Mouse (Mus musculus): ENCODE data around the gene Slc10a6. TPM values are rescaled to one million over a fixed set of nuclear protein-coding genes. Genes with fewer than 3 reads are reported as not detected.

Gene Slc10a6
- polyA plus RNA-seq, 1 experiment = 1.1 TPM

GRCm38 (mm10) chr5:103620301-103620973, 8.8 kb downstream of the Slc10a6 start:
- Histone ChIP-seq H3K27me3 (ENCODE audit: control insufficient read depth, insufficient read depth, low read length) (no peaks in the 10 kb centered on the region), H3K4me1 (ENCODE audit: control insufficient read depth, insufficient read depth, insufficient read length, low read length) (no peaks in the 10 kb centered on the region; the same call in 1 of the 2 replicates), H3K36me3 (ENCODE audit: control insufficient read depth, insufficient read depth, low read length) (no peaks in the 10 kb centered on the region), H3K27ac (ENCODE audit: insufficient read depth, low read depth, low read length) (peak overlapping the region; percentile 74), H3K4me3 (ENCODE audit: low read depth, low read length) (no peak overlapping the region)
- no peak for TF ChIP-seq POLR2A (IDR thresholded peaks at IDR 0.05; ENCODE audit: low read depth, low read length)
- TF ChIP-seq CTCF (IDR thresholded peaks at IDR 0.05; ENCODE audit: extremely low read depth, insufficient read length, insufficient replicate concordance, low read depth, low read length) = no peak
- WGBS = 60% methylated on average over 12 of the region's 12 CpGs

- WGBS = 76% methylated on average over 9 of the region's 9 CpGs
These were observed 12.0 kb downstream of the Slc10a6 start for GRCm38 (mm10) chr5:103617191-103617590.

GRCm38 (mm10) chr5:103614356-103614755, 14.8 kb downstream of the Slc10a6 start:
- Histone ChIP-seq H3K4me1 (ENCODE audit: control insufficient read depth, insufficient read depth, insufficient read length, low read length) (no peaks in the 10 kb centered on the region), H3K27me3 (ENCODE audit: control insufficient read depth, insufficient read depth, low read length) (no peaks in the 10 kb centered on the region), H3K36me3 (ENCODE audit: control insufficient read depth, insufficient read depth, low read length) (no peaks in the 10 kb centered on the region), H3K4me3 (ENCODE audit: low read depth, low read length) (no peak overlapping the region), H3K27ac (ENCODE audit: insufficient read depth, low read depth, low read length) (no peak overlapping the region)
- WGBS = 86% methylated on average over 7 of the region's 7 CpGs
- TF ChIP-seq CTCF (IDR thresholded peaks at IDR 0.05; ENCODE audit: extremely low read depth, insufficient read length, insufficient replicate concordance, low read depth, low read length) (no peak), POLR2A (IDR thresholded peaks at IDR 0.05; ENCODE audit: low read depth, low read length) (no peak)

More at GRCm38 (mm10) chr5:103617191-103617590, 12.0 kb downstream of the Slc10a6 start:
- TF ChIP-seq CTCF (IDR thresholded peaks at IDR 0.05; ENCODE audit: extremely low read depth, insufficient read length, insufficient replicate concordance, low read depth, low read length) = no peak
- TF ChIP-seq POLR2A (IDR thresholded peaks at IDR 0.05; ENCODE audit: low read depth, low read length) = no peak
- H3K36me3 ChIP-seq (ENCODE audit: control insufficient read depth, insufficient read depth, low read length) = no peaks in the 10 kb centered on the region
- H3K27ac ChIP-seq (ENCODE audit: insufficient read depth, low read depth, low read length) = no peak overlapping the region
- no peaks in the 10 kb centered on the region; the same call in 1 of the 2 replicates for H3K4me1 ChIP-seq (ENCODE audit: control insufficient read depth, insufficient read depth, insufficient read length, low read length)
- no peak overlapping the region for H3K4me3 ChIP-seq (ENCODE audit: low read depth, low read length)
- no peaks in the 10 kb centered on the region for H3K27me3 ChIP-seq (ENCODE audit: control insufficient read depth, insufficient read depth, low read length)

GRCm38 (mm10) chr5:103612316-103612715, 16.9 kb downstream of the Slc10a6 start:
- H3K27ac ChIP-seq (ENCODE audit: insufficient read depth, low read depth, low read length) = no peak overlapping the region
- WGBS = 75% methylated on average over 7 of the region's 7 CpGs
- no peaks in the 10 kb centered on the region for H3K36me3 ChIP-seq (ENCODE audit: control insufficient read depth, insufficient read depth, low read length)
- no peaks in the 10 kb centered on the region for H3K27me3 ChIP-seq (ENCODE audit: control insufficient read depth, insufficient read depth, low read length)
- no peak overlapping the region for H3K4me3 ChIP-seq (ENCODE audit: low read depth, low read length)
- TF ChIP-seq CTCF (IDR thresholded peaks at IDR 0.05; ENCODE audit: extremely low read depth, insufficient read length, insufficient replicate concordance, low read depth, low read length) = no peak
- TF ChIP-seq POLR2A (IDR thresholded peaks at IDR 0.05; ENCODE audit: low read depth, low read length) = no peak
- no peaks in the 10 kb centered on the region for H3K4me1 ChIP-seq (ENCODE audit: control insufficient read depth, insufficient read depth, insufficient read length, low read length)

- 85% methylated on average over 10 of the region's 10 CpGs for WGBS
- Histone ChIP-seq H3K4me1 (ENCODE audit: control insufficient read depth, insufficient read depth, insufficient read length, low read length) (no peaks in the 10 kb centered on the region), H3K27ac (ENCODE audit: insufficient read depth, low read depth, low read length) (no peak overlapping the region), H3K36me3 (ENCODE audit: control insufficient read depth, insufficient read depth, low read length) (no peaks in the 10 kb centered on the region), H3K27me3 (ENCODE audit: control insufficient read depth, insufficient read depth, low read length) (no peaks in the 10 kb centered on the region), H3K4me3 (ENCODE audit: low read depth, low read length) (no peak overlapping the region)
- TF ChIP-seq CTCF (IDR thresholded peaks at IDR 0.05; ENCODE audit: extremely low read depth, insufficient read length, insufficient replicate concordance, low read depth, low read length) (no peak), POLR2A (IDR thresholded peaks at IDR 0.05; ENCODE audit: low read depth, low read length) (no peak)
These were observed 18.2 kb downstream of the Slc10a6 start for GRCm38 (mm10) chr5:103610856-103611472.

GRCm38 (mm10) chr5:103610148-103610547, 19.1 kb downstream of the Slc10a6 start:
- H3K36me3 ChIP-seq (ENCODE audit: control insufficient read depth, insufficient read depth, low read length) = no peaks in the 10 kb centered on the region
- no peaks in the 10 kb centered on the region for H3K27me3 ChIP-seq (ENCODE audit: control insufficient read depth, insufficient read depth, low read length)
- no peak overlapping the region for H3K27ac ChIP-seq (ENCODE audit: insufficient read depth, low read depth, low read length)
- H3K4me3 ChIP-seq (ENCODE audit: low read depth, low read length) = no peak overlapping the region
- no peak for TF ChIP-seq CTCF (IDR thresholded peaks at IDR 0.05; ENCODE audit: extremely low read depth, insufficient read length, insufficient replicate concordance, low read depth, low read length)
- no peak for TF ChIP-seq POLR2A (IDR thresholded peaks at IDR 0.05; ENCODE audit: low read depth, low read length)
- H3K4me1 ChIP-seq (ENCODE audit: control insufficient read depth, insufficient read depth, insufficient read length, low read length) = no peaks in the 10 kb centered on the region
- 52% methylated on average over 5 of the region's 5 CpGs for WGBS

- WGBS = 78% methylated on average over 7 of the region's 7 CpGs
- no peaks in the 10 kb centered on the region for H3K4me1 ChIP-seq (ENCODE audit: control insufficient read depth, insufficient read depth, insufficient read length, low read length)
- no peaks in the 10 kb centered on the region for H3K27me3 ChIP-seq (ENCODE audit: control insufficient read depth, insufficient read depth, low read length)
- H3K27ac ChIP-seq (ENCODE audit: insufficient read depth, low read depth, low read length) = no peak overlapping the region
- H3K36me3 ChIP-seq (ENCODE audit: control insufficient read depth, insufficient read depth, low read length) = no peaks in the 10 kb centered on the region
- TF ChIP-seq CTCF (IDR thresholded peaks at IDR 0.05; ENCODE audit: extremely low read depth, insufficient read length, insufficient replicate concordance, low read depth, low read length) (no peak), POLR2A (IDR thresholded peaks at IDR 0.05; ENCODE audit: low read depth, low read length) (no peak)
- H3K4me3 ChIP-seq (ENCODE audit: low read depth, low read length) = no peak overlapping the region
These were observed 23.5 kb downstream of the Slc10a6 start for GRCm38 (mm10) chr5:103605707-103606106.

Measured in small intestine, adult 2 months (tissue).